Mouse (Mus musculus) lung, postnatal 0 days (tissue): Measurements from ENCODE around the gene Ptprh. TPM values are rescaled to one million over a fixed set of nuclear protein-coding genes. Genes with fewer than 3 reads are reported as not detected.

ENCODE experiments used
- ATAC-seq: fragments of 200-750 bp; cut with Nextera tagmentation; 2 replicates; pipeline ENCODE4 v1.8.0; 2017; ENCODE audit warnings: moderate library complexity
- DNase-seq: peaks from one replicate; pipeline ENCODE4 v3.0.0-alpha.2; 2016; ENCODE audit warnings: low spot score
- H3K27ac ChIP-seq: fragments of 300-500 bp; sonication (generic); 2 replicates; pipeline ENCODE4 v1.5.1; 2014; ENCODE audit warnings: antibody characterized with exemption, mild to moderate bottlenecking, low read length, mixed read lengths
- H3K27me3 ChIP-seq: fragments of 300-500 bp; sonication (generic); replicated peaks from 2 replicates; pipeline ENCODE4 v1.6.1; 2014; ENCODE audit warnings: low read length, mixed read lengths; ENCODE audit not compliant: insufficient read depth
- H3K36me3 ChIP-seq: fragments of 300-500 bp; sonication (generic); 2 replicates; pipeline ENCODE4 v1.6.1; 2014; ENCODE audit warnings: low read length, mixed read lengths; ENCODE audit not compliant: insufficient read depth
- H3K4me1 ChIP-seq: fragments of 300-500 bp; sonication (generic); 2 replicates; pipeline ENCODE4 v1.6.1; 2014; ENCODE audit warnings: antibody characterized with exemption, low read depth, low read length, mixed read lengths; ENCODE audit not compliant: insufficient read depth
- H3K4me2 ChIP-seq: fragments of 300-500 bp; sonication (generic); replicated peaks from 2 replicates; pipeline ENCODE4 v1.6.1; 2014; ENCODE audit warnings: low read depth, mild to moderate bottlenecking, low read length, moderate library complexity, mixed read lengths
- H3K4me3 ChIP-seq: fragments of 300-500 bp; sonication (generic); 2 replicates; pipeline ENCODE4 v1.5.1; 2014; ENCODE audit warnings: low read depth, low read length
- H3K9ac ChIP-seq: fragments of 300-500 bp; sonication (generic); replicated peaks from 2 replicates; pipeline ENCODE4 v1.6.1; 2014; ENCODE audit warnings: low read depth, mild to moderate bottlenecking
- H3K9me3 ChIP-seq: fragments of 300-500 bp; sonication (generic); 2 replicates; pipeline ENCODE4 v1.6.1; 2016; ENCODE audit warnings: low read length, mixed read lengths
- CTCF ChIP-seq: IDR thresholded peaks from 2 replicates; pipeline ENCODE4 v1.5.1; 2016; ENCODE audit warnings: antibody characterized with exemption, mild to moderate bottlenecking
- EP300 ChIP-seq: IDR thresholded peaks from 2 replicates; pipeline ENCODE4 v1.6.1; 2016; ENCODE audit warnings: antibody characterized with exemption, mild to moderate bottlenecking, control low read depth
- WGBS: fragments of 180-500 bp; shearing (Covaris S2); extraction: QIAGEN DNeasy Blood & Tissue Kit; methylation state at CpG from one replicate; pipeline ENCODE4 v1.1.7; 2014; 5-methylcytosine and 5-hydroxymethylcytosine counted together
- polyA plus RNA-seq: library from polyadenylated mRNA; unstranded; fragments of >200 nt; fragmentation: Nextera tagmentation; extraction: Ambion mirVana; gene quantifications from 2 replicates; pipeline ENCODE4 v1.2.1, GENCODE M21; 2015

The Ptprh gene
- polyA plus RNA-seq, 1 experiment from 2014 or later = not detected

GRCm38 (mm10) chr7:4643225-4643624 is 39.4 kb upstream of the Ptprh start:
- WGBS = 89% methylated on average over 6 of the region's 6 CpGs
- no peak for ATAC-seq

GRCm38 (mm10) chr7:4641956-4642355 is 38.1 kb upstream of the Ptprh start:
- Histone ChIP-seq H3K4me1 (no peaks in the 10 kb centered on the region), H3K4me2 (no peak overlapping the region), H3K36me3 (peaks cover 58% of the 10 kb centered on the region; the same call in 1 of the 2 replicates), H3K4me3 (no peak overlapping the region), H3K27me3 (no peaks in the 10 kb centered on the region), H3K9ac (no peak overlapping the region), H3K9me3 (no peaks in the 10 kb centered on the region), H3K27ac (no peak overlapping the region)
- WGBS = 88% methylated on average over 7 of the region's 7 CpGs
- no peak for TF ChIP-seq EP300
- DNase-seq = no peak
- no peak for ATAC-seq

More at GRCm38 (mm10) chr7:4643225-4643624, 39.4 kb upstream of the Ptprh start:
- H3K27ac ChIP-seq = no peak overlapping the region
- H3K4me3 ChIP-seq = no peak overlapping the region
- no peak for DNase-seq
- no peaks in the 10 kb centered on the region for H3K4me1 ChIP-seq
- no peaks in the 10 kb centered on the region for H3K27me3 ChIP-seq
- H3K4me2 ChIP-seq = no peak overlapping the region
- no peak overlapping the region for H3K9ac ChIP-seq
- no peak for TF ChIP-seq EP300
- no peak for TF ChIP-seq CTCF
- peaks cover 58% of the 10 kb centered on the region; the same call in 1 of the 2 replicates for H3K36me3 ChIP-seq
- H3K9me3 ChIP-seq = no peaks in the 10 kb centered on the region

DNA sequence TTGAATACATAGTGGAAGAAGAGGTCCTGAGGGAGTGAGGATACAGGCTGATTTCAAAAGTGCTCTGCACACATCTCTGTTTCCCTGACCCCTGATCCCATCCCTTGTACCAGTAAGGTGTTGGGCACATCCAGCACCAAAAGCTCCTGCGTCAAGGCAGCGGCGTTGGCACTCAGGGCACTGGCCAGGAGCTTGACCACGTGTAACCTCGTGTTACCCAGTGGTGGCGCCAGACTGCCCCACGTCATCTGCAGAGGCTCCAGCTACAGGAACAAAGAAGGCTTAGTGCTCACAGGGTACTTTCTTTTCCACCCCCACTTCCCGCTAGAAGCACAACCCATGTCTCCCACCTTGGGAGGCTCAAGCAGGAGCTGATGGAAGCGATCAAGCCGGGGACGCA is 37.3 kb upstream of the Ptprh start:
- ATAC-seq = no peak
- peaks cover 57% of the 10 kb centered on the region; the same call in 1 of the 2 replicates for H3K36me3 ChIP-seq

DNA sequence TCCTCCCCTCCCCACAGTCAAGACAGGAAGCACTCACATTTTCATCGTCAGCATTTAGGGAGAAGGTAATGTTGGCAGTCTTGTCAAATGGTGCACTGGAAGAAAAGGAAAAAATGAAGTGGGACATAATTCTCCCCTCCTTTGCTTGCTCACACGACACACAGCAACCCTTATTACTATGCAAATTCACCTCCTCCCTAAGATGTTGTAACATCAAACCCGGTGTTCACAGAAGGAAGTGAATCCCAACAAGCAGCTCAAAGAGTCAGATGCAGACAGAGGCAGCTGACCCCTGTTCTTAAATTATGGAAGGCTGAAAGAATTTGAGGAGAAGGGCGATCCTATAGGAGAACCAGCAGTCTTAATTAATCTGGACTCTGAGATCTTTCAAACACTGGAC is 32.3 kb upstream of the Ptprh start:
- Histone ChIP-seq H3K27ac (no peak overlapping the region), H3K27me3 (no peaks in the 10 kb centered on the region), H3K4me1 (no peaks in the 10 kb centered on the region), H3K4me2 (no peak overlapping the region), H3K9ac (no peak overlapping the region), H3K9me3 (no peaks in the 10 kb centered on the region), H3K4me3 (no peak overlapping the region), H3K36me3 (peaks cover 52% of the 10 kb centered on the region)
- TF ChIP-seq EP300 (no peak), CTCF (no peak)
- DNase-seq (no peak), ATAC-seq (no peak)
- 73% methylated on average over 4 of the region's 4 CpGs for WGBS

More for the DNA sequence above, 37.3 kb upstream of the Ptprh start:
- H3K27me3 ChIP-seq = no peaks in the 10 kb centered on the region
- H3K4me2 ChIP-seq = no peak overlapping the region
- WGBS = 86% methylated on average over 11 of the region's 11 CpGs
- no peak overlapping the region for H3K27ac ChIP-seq
- H3K9ac ChIP-seq = no peak overlapping the region
- TF ChIP-seq EP300 (no peak), CTCF (peak; percentile 19; the same call in 1 of the 2 replicates)
- DNase-seq = no peak
- H3K9me3 ChIP-seq = no peaks in the 10 kb centered on the region
- no peak overlapping the region for H3K4me3 ChIP-seq
- H3K4me1 ChIP-seq = no peaks in the 10 kb centered on the region

- Histone ChIP-seq H3K27me3 (no peaks in the 10 kb centered on the region), H3K27ac (no peak within 1 kb of the TSS), H3K9ac (no peak within 1 kb of the TSS), H3K4me2 (no peak within 1 kb of the TSS), H3K4me1 (no peaks in the 10 kb centered on the region), H3K36me3 (peaks cover 41% of the 10 kb centered on the region), H3K4me3 (no peak within 1 kb of the TSS), H3K9me3 (no peaks in the 10 kb centered on the region)
- no peak for ATAC-seq
- DNase-seq = no peak
- 84% methylated on average over 4 of the region's 4 CpGs for WGBS
- TF ChIP-seq EP300 (no peak), CTCF (no peak)
Observed at GRCm38 (mm10) chr7:4631031-4631430, 27.2 kb upstream of the Ptprh start, which contains the start of gene Tmem86b. Gene Tmem86b (minus strand): TSS chr7:4631422.

GRCm38 (mm10) chr7:4630198-4630597 is 26.4 kb upstream of the Ptprh start:
- Histone ChIP-seq H3K4me1 (no peaks in the 10 kb centered on the region), H3K36me3 (peaks cover 35% of the 10 kb centered on the region), H3K9ac (no peak overlapping the region), H3K27me3 (no peaks in the 10 kb centered on the region), H3K4me3 (no peak overlapping the region), H3K27ac (no peak overlapping the region), H3K4me2 (no peak overlapping the region), H3K9me3 (no peaks in the 10 kb centered on the region)
- TF ChIP-seq CTCF = no peak
- TF ChIP-seq EP300 = no peak
- no peak for DNase-seq
- ATAC-seq = peak; percentile 22; the same call in 1 of the 2 replicates
- WGBS = 68% methylated on average over 1 of the region's 1 CpGs

GRCm38 (mm10) chr7:4629586-4629985 is 25.7 kb upstream of the Ptprh start:
- no peak overlapping the region for H3K4me3 ChIP-seq
- 76% methylated on average over 5 of the region's 5 CpGs for WGBS
- no peaks in the 10 kb centered on the region for H3K9me3 ChIP-seq
- DNase-seq = no peak
- H3K4me2 ChIP-seq = no peak overlapping the region
- TF ChIP-seq EP300 = no peak
- no peak for TF ChIP-seq CTCF
- H3K27ac ChIP-seq = no peak overlapping the region
- ATAC-seq = no peak
- H3K9ac ChIP-seq = no peak overlapping the region
- no peaks in the 10 kb centered on the region for H3K27me3 ChIP-seq
- peaks cover 30% of the 10 kb centered on the region for H3K36me3 ChIP-seq
- H3K4me1 ChIP-seq = no peaks in the 10 kb centered on the region
